Mouse (Mus musculus): Measurements from ENCODE around the gene 1700061G19Rik. TPM values are rescaled to one million over a fixed set of nuclear protein-coding genes. Genes with fewer than 3 reads are reported as not detected.

Gene 1700061G19Rik
- total RNA-seq, 4 experiments from 2014 or later: not detected

GRCm38 (mm10) chr17:56917166-56917565, 41.9 kb downstream of the 1700061G19Rik start:
- no peak for DNase-seq (ENCODE audit: low spot score in 2 of 2)

DNA sequence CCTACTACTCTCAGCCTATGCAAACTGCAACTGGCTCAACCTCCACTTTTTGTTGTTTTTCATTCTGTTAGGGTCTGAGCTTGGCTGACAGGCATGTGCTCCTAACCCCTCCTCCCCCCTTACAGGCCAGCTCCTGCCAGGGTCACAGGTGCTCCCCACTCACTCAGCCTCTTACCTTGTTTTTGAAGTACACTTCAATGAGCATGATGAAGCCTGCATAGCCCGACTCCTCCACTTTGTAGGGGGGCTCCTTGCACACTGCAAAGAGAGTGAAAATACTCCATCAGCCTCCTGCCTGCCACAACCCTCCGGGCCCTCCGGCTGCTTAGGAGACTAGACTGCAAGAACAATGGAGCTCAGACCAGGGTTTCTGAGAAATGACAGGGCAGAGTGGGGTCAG, 44.4 kb downstream of the 1700061G19Rik start:
- DNase-seq (ENCODE audit: low spot score in 2 of 2): no peak

GRCm38 (mm10) chr17:56925998-56926397, 50.7 kb downstream of the 1700061G19Rik start:
- DNase-seq (ENCODE audit: low spot score in 2 of 2): no peak

GRCm38 (mm10) chr17:56929101-56929500, 53.8 kb downstream of the 1700061G19Rik start:
- DNase-seq (ENCODE audit: low spot score in 2 of 2): no peak

DNA sequence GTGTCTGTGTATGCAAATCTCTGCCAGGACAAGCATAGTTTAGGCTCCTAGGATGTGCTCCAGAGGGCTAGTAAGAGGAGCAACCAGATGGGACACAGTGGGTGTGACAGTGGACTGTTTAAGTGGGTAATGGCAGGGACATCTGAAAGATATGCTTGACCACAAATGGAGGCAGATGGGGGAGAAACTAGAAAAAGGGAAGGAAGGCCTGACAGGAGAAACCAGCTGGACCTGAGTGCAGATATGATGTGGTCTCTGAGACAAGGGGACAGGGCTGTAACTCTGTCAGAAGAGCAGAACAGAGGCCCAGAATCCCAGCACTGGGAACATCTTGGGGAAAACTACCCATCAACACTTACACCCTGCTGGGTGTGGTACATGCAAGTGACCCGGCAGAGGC, 54.3 kb downstream of the 1700061G19Rik start:
- no peak for DNase-seq (ENCODE audit: low spot score in 2 of 2)

DNA sequence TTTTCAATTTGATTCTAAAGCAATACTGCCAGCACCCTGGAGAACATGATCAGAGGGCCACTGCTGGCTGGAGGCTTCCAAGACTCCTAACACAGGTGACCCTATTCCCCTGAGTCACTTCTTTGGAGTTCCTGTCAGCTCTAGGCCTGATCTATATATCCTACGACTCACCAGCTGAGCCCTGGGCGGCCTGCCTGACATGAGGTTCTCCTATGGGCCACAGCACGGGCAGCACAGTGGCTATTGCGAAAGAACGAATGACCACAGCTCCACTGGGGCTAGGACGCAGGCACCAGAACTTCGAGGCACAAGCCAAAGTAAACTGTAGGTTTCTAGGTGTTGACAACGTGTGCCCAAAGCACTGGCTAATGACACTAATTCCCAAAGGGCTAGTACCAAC, 54.7 kb downstream of the 1700061G19Rik start:
- DNase-seq (ENCODE audit: low spot score in 2 of 2): no peak

GRCm38 (mm10) chr17:56933395-56933794, 58.1 kb downstream of the 1700061G19Rik start:
- no peak for DNase-seq (ENCODE audit: low spot score in 2 of 2)

DNA sequence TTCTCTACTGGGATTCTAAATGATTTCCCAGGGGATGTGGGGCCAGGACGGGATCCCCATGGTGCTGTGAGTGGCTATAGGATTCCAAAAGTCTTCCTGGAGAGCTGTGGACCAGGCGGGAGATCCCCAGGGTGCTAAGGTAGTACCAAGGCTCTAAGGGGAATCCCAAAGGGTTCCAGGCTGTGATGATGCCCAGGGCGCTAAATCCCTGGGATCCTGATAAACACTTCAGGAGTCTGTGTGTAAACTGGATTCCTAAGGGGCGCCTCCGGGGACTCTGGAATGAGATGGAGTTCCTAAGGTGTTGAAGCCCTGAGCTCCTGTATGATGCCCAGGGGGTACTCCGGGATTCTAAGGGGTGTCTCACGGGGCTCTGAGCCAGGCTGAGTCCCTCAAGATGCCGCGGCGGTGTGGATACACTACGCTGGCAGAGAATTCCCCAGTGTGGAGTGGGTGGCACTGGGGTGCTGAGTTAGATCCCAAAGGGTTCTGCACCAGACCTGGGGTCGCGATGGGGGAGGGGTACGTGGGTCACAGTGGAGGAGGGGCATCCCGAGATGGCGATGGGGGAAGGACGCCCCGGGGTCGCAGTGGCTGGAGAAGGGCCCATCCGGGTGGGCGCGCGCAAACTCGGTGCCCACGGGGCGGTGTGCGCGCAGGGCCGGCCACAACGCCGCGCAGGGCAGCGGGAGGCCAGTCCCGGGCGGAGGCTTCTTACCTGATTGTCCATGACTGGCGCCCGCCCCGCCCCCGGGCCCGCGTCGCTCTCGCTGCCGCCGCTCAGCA, 59.5 kb downstream of the 1700061G19Rik start:
- peak in 1 of 2 experiments; percentile 17 for DNase-seq (ENCODE audit: low spot score in 2 of 2)

DNA sequence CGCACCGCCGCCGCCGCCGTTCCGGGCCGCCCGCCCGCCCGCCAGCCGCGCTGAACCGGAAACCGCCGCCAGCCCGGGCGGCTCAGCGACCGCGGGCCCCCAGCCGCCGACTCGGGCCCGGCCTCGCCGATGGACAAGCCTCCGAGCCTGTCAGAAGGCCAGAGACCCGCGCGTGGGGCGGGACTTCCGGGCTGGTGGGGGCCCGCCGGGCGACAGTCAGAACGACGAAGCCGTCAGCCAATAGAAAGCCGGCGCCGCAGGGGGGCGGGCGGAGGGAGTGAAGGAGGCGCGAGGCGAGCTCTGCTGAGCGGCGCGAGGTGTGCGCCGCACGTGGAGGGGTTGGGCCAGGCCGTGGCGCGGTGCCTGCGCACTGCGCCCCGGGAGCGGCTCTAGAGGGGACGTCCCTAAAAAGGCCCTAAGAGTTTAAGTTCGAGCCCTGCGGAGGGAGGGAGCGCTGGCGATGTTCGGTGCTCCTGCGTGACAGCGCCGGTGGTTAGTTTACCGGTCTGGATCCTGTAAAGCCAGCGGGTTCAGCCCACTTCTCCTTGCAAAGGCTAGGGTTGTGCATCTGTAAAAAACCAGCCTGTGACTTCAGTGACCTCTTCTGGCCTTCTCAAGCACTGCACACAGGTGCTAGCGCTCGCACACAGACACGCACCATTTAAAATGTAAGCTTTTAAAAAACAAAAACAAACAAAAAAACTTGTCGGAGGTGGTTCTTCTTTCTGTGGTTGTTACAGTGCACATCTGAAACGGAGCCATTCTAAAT, 60.3 kb downstream of the 1700061G19Rik start, which contains the start of gene Mllt1:
TSS of gene Mllt1 (minus strand) at position 53 of the 769 bp plus-strand sequence.
- DNase-seq (ENCODE audit: low spot score in 2 of 2): peak; percentile 97

- DNase-seq (ENCODE audit: low spot score in 2 of 2): no peak
Measured at GRCm38 (mm10) chr17:56936731-56937130, 61.5 kb downstream of the 1700061G19Rik start.

Other genes with a start within 250 kb of the 1700061G19Rik start
- gene Lonp1, start 248.6 kb upstream of the 1700061G19Rik start, total RNA-seq (2022): 10 to 100 TPM; 63.0 to 69.4 (median 67.5) TPM
- gene Catsperd, start 247.3 kb upstream of the 1700061G19Rik start, total RNA-seq (2022): not detected
- 10 to 100 TPM; 36.5 to 40.7 (median 39.7) TPM for gene Ranbp3, start 202.2 kb upstream of the 1700061G19Rik start, total RNA-seq (2022)
- gene Ndufa11, start 157.7 kb upstream of the 1700061G19Rik start, total RNA-seq (2022): 100 to 1,000 TPM; 325 to 413 (median 358) TPM
- gene Vmac, start 157.5 kb upstream of the 1700061G19Rik start, total RNA-seq (2022): 1 to 10 TPM; 1.8 to 3.1 (median 2.4) TPM
- gene Nrtn, start 117.9 kb upstream of the 1700061G19Rik start, total RNA-seq (2022): 1 to 10 TPM; 1.9 to 5.0 (median 3.5) TPM
- 10 to 100 TPM; 12.6 to 17.4 (median 15.4) TPM for gene Dus3l, start 110.7 kb upstream of the 1700061G19Rik start, total RNA-seq (2022)
- gene Prr22, start 105.2 kb upstream of the 1700061G19Rik start, total RNA-seq (2022): under 1 TPM in 1 of 4 experiments, not detected in 3; 0.12 TPM
- 1 to 10 TPM; 1.8 to 3.6 (median 2.5) TPM for gene Rfx2, start 44.5 kb upstream of the 1700061G19Rik start, total RNA-seq (2022)
- gene Acsbg2, start 1.0 kb upstream of the 1700061G19Rik start, total RNA-seq (2022): not detected
- gene Mllt1, start 59.9 kb downstream of the 1700061G19Rik start, total RNA-seq (2022): 10 to 100 TPM; 19.5 to 24.2 (median 21.8) TPM
- gene Acer1, start 106.6 kb downstream of the 1700061G19Rik start, total RNA-seq (2022): not detected
- 10 to 100 TPM; 35.8 to 39.5 (median 37.5) TPM for gene Clpp, start 114.8 kb downstream of the 1700061G19Rik start, total RNA-seq (2022)
- gene Alkbh7, start 121.9 kb downstream of the 1700061G19Rik start, total RNA-seq (2022): 10 to 100 TPM; 20.2 to 27.1 (median 21.9) TPM
- gene Pspn, start 124.5 kb downstream of the 1700061G19Rik start, total RNA-seq (2022): not detected
- gene Gtf2f1, start 135.8 kb downstream of the 1700061G19Rik start, total RNA-seq (2022): 10 to 100 TPM; 13.3 to 17.5 (median 15.5) TPM
- gene Gm17949, start 136.0 kb downstream of the 1700061G19Rik start, total RNA-seq (2022): under 1 TPM in 1 of 4 experiments, not detected in 3; 0.27 TPM
- 10 to 100 TPM; 23.3 to 29.9 (median 27.2) TPM for gene Khsrp, start 156.0 kb downstream of the 1700061G19Rik start, total RNA-seq (2022)
- gene Slc25a41, start 166.2 kb downstream of the 1700061G19Rik start, total RNA-seq (2022): not detected
- under 1 TPM in 1 of 4 experiments, not detected in 3; 0.34 TPM for gene Crb3, start 183.6 kb downstream of the 1700061G19Rik start, total RNA-seq (2022)
- gene Slc25a23, start 184.4 kb downstream of the 1700061G19Rik start, total RNA-seq (2022): 10 to 100 TPM; 28.2 to 32.7 (median 31.3) TPM
- gene Dennd1c, start 203.0 kb downstream of the 1700061G19Rik start, total RNA-seq (2022): under 1 TPM in 3 of 4 experiments, not detected in 1; 0.12 to 0.52 (median 0.44) TPM
- gene Tubb4a, start 212.3 kb downstream of the 1700061G19Rik start, total RNA-seq (2022): under 1 TPM; 0.53 to 0.88 (median 0.64) TPM
- gene Tnfsf9, start 229.8 kb downstream of the 1700061G19Rik start, total RNA-seq (2022): under 1 TPM in 1 of 4 experiments, not detected in 3; 0.38 TPM